Mouse (Mus musculus): Measurements from ENCODE around the gene Cela3b. TPM values are rescaled to one million over a fixed set of nuclear protein-coding genes. Genes with fewer than 3 reads are reported as not detected.
"Not testable (repeated sequence)": the region's sequence is repeated elsewhere in the genome, so short reads cannot be mapped to it uniquely, and the experiment has no call there.

The Cela3b gene
- total and polyA plus RNA-seq, 2 experiments = 0.42 to 59.5 TPM

DNA sequence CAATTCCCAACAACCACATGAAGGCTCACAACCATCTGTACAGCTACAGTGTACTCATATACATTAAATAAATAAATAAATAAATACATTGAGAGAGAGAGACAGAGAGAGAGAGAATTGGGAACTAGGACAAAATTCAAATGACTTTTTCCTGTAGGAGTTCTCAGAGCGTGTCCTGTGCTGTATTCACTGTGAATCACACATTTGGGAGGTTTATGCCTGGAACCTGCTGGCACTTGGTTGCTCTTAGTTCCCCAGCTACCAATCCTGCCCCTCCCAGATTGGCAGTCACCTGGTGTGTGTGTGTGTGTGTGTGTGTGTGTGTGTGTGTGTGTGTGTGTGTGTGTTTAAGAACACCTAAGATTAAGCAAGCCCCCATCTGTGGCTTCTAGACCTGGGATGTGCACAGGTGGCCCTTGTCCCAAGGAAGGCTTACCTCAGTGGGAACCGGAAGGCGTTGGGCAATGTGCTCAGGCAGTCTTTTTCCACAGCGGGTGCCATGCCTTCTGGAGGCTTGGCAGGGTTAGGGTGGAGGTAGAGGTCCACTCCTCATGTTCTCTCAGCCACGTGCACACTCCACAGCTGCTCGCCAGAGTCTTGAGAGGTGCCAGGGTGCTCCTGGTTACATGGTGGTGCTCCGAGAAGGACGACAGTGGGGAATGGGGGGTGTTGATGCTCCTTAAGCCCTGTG, 6.8 kb upstream of the Cela3b start:
- no peak overlapping the region for H3K9ac ChIP-seq (ENCODE audit: low read depth, low read length)
- H3K79me2 ChIP-seq (ENCODE audit: control insufficient read depth, insufficient read depth, low read length) = no peaks in the 10 kb centered on the region
- H3K36me3 ChIP-seq (ENCODE audit: control insufficient read depth, insufficient read depth, low read length) = no peaks in the 10 kb centered on the region
- H3K4me1 ChIP-seq (ENCODE audit: control insufficient read depth, insufficient read depth, low read length) = no peaks in the 10 kb centered on the region
- H3K27me3 ChIP-seq (ENCODE audit: control insufficient read depth, insufficient read depth, low read length) = no peaks in the 10 kb centered on the region
- no peak overlapping the region for H3K27ac ChIP-seq (replicated peaks; ENCODE audit: insufficient read depth, low read depth, low read length)
- no peak for DNase-seq (ENCODE audit: extremely low read depth, low read depth, low spot score)
- TF ChIP-seq CTCF (IDR thresholded peaks at IDR 0.05; ENCODE audit: low read depth, low read length) (no peak), POLR2A (IDR thresholded peaks at IDR 0.05; ENCODE audit: extremely low read depth, insufficient read depth, low read length) (no peak)
- 95% methylated on average over 8 of the region's 8 CpGs for WGBS
- no peak overlapping the region for H3K4me3 ChIP-seq (ENCODE audit: insufficient read depth, low read depth, low read length)

DNA sequence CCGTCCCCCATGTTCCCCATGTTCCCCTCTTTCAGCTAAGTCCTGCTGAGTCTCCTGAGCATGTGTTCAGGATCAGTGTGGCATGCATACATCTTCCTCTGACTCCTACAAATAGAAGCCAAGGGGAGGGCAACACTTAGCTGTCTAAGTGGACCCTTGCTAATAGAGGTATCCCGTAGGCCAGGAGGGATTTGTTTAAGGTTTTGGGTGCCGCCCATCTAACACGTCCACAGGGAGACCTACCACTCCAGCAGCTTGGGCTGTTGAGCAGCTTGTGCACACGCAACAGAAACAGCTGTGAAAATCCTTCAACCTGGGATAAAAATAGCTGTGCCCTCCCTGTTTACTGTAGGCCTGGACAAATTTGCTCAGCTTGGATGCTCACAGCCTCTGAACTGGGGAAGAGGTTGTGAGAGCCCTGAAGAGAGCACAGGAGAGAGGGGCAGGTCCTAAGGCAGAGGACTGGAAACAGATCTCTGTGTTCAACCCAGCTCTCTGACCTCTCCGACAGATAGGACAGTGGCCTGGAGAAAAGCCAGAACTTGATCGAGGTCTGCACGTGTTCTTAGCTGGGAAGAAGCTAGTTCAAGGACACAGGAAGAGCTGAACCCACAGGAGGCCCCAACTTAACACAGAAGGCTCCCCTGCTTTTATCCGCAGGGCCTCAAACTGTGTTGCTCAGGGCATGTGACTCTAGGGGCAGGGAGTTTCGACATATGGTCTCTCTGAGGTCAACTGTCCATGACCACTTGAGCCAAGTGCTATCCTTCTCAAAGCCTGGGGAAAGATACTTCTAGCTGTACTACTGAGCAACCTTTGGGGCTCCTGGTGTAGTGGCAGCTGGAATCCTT, 2.6 kb upstream of the Cela3b start:
- 36% methylated on average over 10 of the region's 10 CpGs for WGBS
- H3K9ac ChIP-seq (ENCODE audit: low read depth, low read length); H3K36me3 ChIP-seq (ENCODE audit: control insufficient read depth, insufficient read depth, low read length); H3K4me3 ChIP-seq (ENCODE audit: insufficient read depth, low read depth, low read length); H3K27ac ChIP-seq (replicated peaks; ENCODE audit: insufficient read depth, low read depth, low read length); H3K27me3 ChIP-seq (ENCODE audit: control insufficient read depth, insufficient read depth, low read length); H3K4me1 ChIP-seq (ENCODE audit: control insufficient read depth, insufficient read depth, low read length); H3K79me2 ChIP-seq (ENCODE audit: control insufficient read depth, insufficient read depth, low read length): not testable (repeated sequence)
- DNase-seq (ENCODE audit: extremely low read depth, low read depth, low spot score) = peak; percentile 43

DNA sequence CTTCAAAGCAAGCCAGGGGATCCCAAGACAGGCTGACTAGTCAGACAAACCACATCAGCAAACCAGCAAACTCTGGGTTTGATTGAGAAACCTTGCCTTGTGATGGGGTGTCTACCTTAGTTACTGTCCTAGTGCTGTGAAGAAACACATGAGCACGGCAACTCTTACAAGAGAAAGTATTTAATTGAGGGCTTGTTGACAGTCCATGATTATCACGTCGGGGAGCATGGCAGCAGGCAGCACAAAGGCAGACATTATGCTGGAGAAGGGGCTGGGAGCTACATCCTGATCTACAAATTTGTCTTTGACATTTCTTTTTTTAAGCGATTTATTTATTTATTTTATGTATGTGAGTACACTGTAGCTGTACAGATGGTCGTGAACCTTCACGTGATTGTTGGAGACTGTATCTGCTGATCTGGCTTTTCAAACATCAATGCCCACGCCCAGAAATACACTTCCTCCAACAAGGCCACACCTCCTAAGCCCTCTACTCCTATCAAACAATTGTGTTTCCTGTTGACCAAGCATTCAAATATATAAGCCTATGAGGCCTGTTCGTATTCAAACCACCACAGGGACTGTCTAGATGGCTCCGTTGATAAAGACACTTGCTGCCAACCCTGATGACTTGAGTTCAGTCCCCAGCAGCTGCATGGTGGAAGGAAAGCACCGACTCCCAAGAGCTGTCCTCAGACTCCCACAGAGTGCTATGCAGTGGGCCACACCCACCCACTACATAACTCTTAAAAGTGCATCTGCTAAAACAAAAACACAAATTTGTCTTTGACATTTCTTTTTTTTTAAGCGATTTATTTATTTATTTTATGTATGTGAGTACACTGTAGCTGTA, 12.4 kb downstream of the Cela3b start:
- 75% methylated on average over 11 of the region's 11 CpGs for WGBS
- no peaks in the 10 kb centered on the region for H3K4me1 ChIP-seq (ENCODE audit: control insufficient read depth, insufficient read depth, low read length)
- DNase-seq (ENCODE audit: extremely low read depth, low read depth, low spot score) = no peak

DNA sequence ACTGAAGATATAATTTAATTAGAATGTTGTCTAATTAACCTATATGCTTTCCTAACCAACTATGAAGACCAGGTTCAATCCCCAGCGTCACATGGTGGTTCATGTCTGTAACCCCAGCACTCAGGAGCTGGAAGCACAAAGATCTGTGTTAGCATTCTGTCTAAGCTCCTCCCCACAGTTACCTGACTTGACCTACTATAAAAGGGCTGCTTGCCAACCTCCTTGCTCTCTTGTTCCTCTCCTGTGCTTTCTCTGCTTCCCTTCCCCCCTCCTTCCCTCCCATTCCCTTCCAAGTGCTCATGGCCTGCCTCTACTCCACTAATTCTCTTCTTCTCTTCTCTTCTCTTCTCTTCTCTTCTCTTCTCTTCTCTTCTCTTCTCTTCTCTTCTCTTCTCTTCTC, 15.4 kb downstream of the Cela3b start:
- no peak overlapping the region for H3K9ac ChIP-seq (ENCODE audit: low read depth, low read length)
- TF ChIP-seq CTCF (IDR thresholded peaks at IDR 0.05; ENCODE audit: low read depth, low read length) (no peak), POLR2A (IDR thresholded peaks at IDR 0.05; ENCODE audit: extremely low read depth, insufficient read depth, low read length) (no peak)
- H3K4me3 ChIP-seq (ENCODE audit: insufficient read depth, low read depth, low read length) = no peak overlapping the region
- no peaks in the 10 kb centered on the region for H3K4me1 ChIP-seq (ENCODE audit: control insufficient read depth, insufficient read depth, low read length)
- H3K27me3 ChIP-seq (ENCODE audit: control insufficient read depth, insufficient read depth, low read length) = no peaks in the 10 kb centered on the region
- no peak overlapping the region for H3K27ac ChIP-seq (replicated peaks; ENCODE audit: insufficient read depth, low read depth, low read length)
- 46% methylated on average over 1 of the region's 1 CpGs for WGBS
- peak; percentile 27 for DNase-seq (ENCODE audit: extremely low read depth, low read depth, low spot score)
- no peaks in the 10 kb centered on the region for H3K36me3 ChIP-seq (ENCODE audit: control insufficient read depth, insufficient read depth, low read length)
- H3K79me2 ChIP-seq (ENCODE audit: control insufficient read depth, insufficient read depth, low read length) = no peaks in the 10 kb centered on the region

More for the DNA sequence above, 12.4 kb downstream of the Cela3b start:
- Histone ChIP-seq H3K4me3 (ENCODE audit: insufficient read depth, low read depth, low read length) (no peak overlapping the region), H3K27ac (replicated peaks; ENCODE audit: insufficient read depth, low read depth, low read length) (no peak overlapping the region), H3K36me3 (ENCODE audit: control insufficient read depth, insufficient read depth, low read length) (no peaks in the 10 kb centered on the region), H3K79me2 (ENCODE audit: control insufficient read depth, insufficient read depth, low read length) (no peaks in the 10 kb centered on the region), H3K9ac (ENCODE audit: low read depth, low read length) (no peak overlapping the region), H3K27me3 (ENCODE audit: control insufficient read depth, insufficient read depth, low read length) (no peaks in the 10 kb centered on the region)
- no peak for TF ChIP-seq POLR2A (IDR thresholded peaks at IDR 0.05; ENCODE audit: extremely low read depth, insufficient read depth, low read length)
- no peak for TF ChIP-seq CTCF (IDR thresholded peaks at IDR 0.05; ENCODE audit: low read depth, low read length)

DNA sequence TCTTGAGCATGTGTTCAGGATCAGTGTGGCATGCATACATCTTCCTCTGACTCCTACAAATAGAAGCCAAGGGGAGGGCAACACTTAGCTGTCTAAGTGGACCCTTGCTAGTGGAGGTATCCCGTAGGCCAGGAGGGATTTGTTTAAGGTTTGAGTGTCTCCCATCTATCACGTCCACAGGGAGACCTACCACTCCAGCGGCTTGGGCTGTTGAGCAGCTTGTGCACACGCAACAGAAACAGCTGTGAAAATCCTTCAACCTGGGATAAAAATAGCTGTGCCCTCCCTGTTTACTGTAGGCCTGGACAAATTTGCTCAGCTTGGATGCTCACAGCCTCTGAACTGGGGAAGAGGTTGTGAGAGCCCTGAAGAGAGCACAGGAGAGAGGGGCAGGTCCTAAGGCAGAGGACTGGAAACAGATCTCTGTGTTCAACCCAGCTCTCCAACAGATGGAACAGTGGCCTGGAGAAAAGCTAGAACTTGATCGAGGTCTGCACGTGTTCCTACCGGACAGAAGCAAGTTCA, 18.1 kb downstream of the Cela3b start:
- not testable (repeated sequence) for H3K4me1 ChIP-seq (ENCODE audit: control insufficient read depth, insufficient read depth, low read length); H3K9ac ChIP-seq (ENCODE audit: low read depth, low read length); H3K79me2 ChIP-seq (ENCODE audit: control insufficient read depth, insufficient read depth, low read length); H3K4me3 ChIP-seq (ENCODE audit: insufficient read depth, low read depth, low read length); H3K27me3 ChIP-seq (ENCODE audit: control insufficient read depth, insufficient read depth, low read length); DNase-seq (ENCODE audit: extremely low read depth, low read depth, low spot score); H3K27ac ChIP-seq (replicated peaks; ENCODE audit: insufficient read depth, low read depth, low read length); H3K36me3 ChIP-seq (ENCODE audit: control insufficient read depth, insufficient read depth, low read length)
- 56% methylated on average over 7 of the region's 7 CpGs for WGBS

All from liver, adult 2 months (tissue).